Mouse (Mus musculus) c-Kit-positive CD71-positive TER-119-positive erythroid progenitor cells, embryonic 14.5 days (primary cell): ENCODE results near the gene Olfr1413.

Source experiments
- DNase-seq: peaks from one replicate; pipeline ENCODE4 v3.0.0-alpha.2; 2013; ENCODE audit warnings: low spot score

Gene Olfr1413

DNA sequence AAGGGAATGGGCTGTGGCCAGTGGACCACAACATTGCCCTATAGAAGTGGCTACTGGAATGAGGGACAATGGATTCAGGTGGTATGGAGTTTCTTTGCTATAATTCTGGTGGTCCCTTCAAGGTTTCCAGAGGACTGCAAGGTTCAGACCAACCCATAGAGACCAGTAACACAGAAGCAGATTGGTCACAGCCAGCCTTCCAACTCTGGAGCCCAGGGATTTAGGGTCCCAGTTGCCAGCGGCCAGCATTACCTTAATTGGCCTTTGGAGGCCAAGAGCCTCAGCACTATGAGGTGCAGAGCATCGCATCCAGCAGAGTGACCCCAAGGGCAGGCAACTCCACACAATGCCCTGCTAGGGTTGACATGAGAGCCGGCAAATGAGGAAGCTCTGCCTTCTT, at the start of gene Olfr1413:
Gene Olfr1413, plus strand, starts transcription at position 301 of the 400 bp plus-strand sequence.
- DNase-seq, result no peak

DNA sequence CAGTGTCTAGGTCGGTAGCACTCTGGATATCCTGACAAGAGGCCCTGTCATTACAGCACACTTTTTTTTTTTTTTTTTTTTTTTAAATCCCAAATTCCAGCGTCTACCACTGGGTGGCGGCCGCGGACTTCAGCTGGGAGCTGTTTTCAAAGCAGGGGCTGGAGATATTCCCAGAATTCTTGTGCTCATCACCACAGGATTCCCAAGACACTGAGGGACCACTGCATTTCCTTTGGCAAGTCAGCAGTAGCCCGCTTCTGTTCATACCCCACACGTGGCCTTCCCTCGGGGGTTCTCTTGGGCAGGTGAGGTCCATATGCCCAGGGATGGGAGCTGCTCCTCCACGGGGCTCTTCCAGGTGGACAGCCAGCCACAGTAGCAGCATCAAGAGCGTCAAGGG, 49.7 kb upstream of the Olfr1413 start:
- DNase-seq, result no peak

DNA sequence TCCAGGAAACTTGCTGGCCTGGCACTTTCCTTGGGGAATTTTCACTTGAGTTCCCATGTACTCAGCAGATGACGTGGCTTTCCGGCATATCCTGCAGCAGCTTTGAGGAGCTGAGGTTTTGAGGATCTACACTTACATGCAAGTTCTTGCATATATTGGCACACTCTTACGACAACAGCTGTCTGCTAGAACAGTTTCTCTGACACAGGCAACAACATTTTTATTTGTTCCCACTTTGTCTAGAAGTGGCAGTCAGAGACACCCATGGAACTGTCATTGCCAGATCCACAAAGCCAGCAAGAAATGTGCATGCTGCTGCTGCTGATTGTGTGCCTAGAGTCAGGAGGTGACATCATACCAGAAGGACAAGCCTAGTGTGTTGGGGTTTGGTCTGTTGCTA, 47.4 kb upstream of the Olfr1413 start:
- no peak for DNase-seq

DNA sequence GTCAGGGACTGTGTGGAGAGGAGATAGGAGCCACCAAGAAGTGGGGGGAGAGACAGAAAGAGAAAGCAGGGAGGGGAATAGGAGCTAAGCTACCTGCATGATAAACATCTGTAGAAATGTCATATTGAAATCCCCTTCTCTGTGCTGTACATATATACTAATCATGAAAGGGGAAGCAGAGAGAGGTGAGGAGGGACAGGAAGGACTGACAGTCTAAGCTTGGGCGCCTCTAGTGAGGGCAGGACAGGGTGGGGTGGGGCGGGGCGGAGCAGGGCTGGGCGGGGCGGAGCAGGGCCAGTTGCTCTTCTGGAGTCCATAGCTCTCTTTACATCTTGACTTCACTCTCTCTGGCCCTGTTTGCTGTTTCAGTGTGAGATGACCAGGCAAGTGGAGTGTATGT, 34.1 kb upstream of the Olfr1413 start:
- DNase-seq, result no peak

DNA sequence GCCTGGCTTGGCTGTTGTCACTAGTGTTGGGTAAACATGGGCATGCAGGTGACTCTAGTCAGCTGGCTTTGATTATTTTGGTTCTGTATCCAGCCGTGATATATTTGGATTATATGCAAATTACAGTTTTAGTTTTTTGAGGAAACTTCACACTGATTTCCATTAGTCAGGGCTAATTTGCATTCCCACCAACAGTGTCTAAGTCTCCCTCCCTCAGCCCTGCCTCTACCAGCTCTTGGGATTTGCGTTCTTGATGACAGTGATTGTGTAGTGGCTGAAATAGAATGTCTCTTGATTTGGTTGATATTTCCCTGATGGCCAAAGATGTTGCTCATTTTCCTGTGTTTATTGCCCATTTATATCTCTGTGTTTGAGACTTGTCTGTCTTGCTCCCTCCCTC, 32.1 kb upstream of the Olfr1413 start:
- no peak for DNase-seq

DNA sequence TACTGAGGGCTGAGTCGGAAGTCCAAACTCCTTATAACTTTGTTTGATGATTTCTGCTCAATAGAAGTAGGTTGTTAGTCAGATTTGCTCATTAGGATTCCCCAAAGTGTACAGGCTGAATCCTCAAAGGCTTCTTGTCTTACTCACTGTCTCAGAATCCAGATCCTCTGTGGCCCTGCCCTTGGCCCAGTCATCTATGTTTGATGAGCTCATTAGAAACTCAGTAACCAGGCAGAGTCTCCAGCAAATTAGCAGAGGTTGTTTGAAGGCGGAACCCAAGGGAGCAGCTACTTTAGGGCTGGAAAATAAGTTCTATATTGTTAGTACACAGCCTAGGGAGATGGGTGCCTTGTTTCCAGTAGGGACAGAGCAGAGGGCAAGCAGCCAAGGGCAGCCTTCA, 25.2 kb upstream of the Olfr1413 start:
- DNase-seq, result no peak

DNA sequence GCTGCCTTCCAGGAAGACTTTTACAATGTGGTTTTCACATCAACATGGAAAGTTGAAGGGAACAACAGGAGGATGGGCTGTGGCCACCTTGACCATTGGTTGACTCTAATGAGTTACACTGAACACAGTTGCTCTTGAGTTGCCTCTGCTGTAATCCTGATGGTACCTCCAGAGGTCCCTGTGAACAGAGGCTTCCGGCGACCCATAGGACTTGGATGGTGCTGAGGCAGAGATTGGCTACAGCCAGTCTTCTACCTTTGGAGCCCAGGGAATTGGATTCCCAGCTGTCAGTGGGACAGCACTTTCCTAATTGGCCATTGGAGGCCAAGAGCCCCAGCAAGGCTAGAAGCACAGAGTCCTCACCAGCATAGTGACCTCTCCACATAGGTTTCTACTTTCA, 14.4 kb downstream of the Olfr1413 start, which contains the start of gene Olfr1412:
Gene Olfr1412, plus strand, starts transcription at position 301 of the 400 bp plus-strand sequence.
- no peak for DNase-seq

DNA sequence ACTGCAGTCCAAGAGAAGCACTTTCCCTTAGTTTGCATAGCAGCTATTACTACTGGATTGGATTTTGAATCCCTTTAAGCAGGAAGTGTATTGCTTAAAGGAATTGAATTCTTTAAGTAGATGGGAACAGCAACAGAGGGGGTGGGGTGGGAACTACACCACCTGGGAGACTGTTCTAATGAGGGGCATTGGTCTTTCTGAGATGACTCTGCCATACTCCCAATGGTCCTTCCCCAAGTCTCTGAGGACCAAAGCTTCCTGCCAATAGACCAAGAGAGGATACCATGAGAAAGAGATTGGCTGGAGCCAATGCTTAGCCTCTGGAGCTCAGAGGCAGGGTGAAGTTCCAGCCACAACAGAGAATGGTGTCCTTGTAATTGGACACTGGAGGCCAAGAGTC, 23.0 kb downstream of the Olfr1413 start, which contains the start of gene Olfr1411:
Gene Olfr1411, plus strand, starts transcription at position 301 of the 400 bp plus-strand sequence.
- DNase-seq, result no peak

DNA sequence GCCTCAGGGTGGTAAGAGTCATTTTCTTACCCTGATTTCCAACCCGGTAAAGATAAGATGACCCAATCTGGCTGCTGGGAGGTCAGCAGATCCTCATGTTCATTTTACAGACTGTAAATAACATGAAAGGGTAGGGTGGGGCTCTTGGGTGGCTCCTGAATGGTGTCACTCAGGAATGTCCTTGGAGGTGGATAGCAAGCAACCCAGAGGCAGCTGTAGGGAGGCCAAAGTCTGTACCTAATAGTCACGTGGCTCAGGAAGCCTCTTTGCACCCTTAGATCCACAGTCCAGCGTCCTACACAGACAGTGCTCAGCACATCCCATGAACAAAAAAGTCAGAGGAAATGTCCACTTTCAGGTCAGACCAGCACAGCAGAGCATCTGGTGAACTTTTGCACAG, 24.9 kb downstream of the Olfr1413 start:
- DNase-seq, result no peak

DNA sequence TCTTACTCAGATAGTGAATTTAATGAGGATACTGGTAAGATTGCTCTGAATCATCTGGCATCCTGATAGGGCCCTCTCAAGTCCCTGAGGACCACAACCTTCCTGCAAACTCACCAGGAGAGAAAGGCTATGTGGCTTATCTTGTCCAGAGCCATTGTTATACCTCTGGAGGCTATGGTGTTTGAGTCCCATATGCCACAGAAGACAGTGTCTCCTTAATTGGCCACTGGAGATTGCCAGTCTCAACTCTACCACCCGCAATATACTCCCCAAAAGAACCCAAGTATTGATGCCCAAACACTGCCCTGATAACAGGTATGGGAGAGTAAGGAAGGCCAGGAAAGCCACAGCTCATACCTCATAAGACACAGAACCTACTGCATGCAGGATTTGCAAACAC, 34.4 kb downstream of the Olfr1413 start, which contains the start of gene Olfr1410:
Gene Olfr1410, plus strand, starts transcription at position 301 of the 400 bp plus-strand sequence.
- DNase-seq, result no peak

DNA sequence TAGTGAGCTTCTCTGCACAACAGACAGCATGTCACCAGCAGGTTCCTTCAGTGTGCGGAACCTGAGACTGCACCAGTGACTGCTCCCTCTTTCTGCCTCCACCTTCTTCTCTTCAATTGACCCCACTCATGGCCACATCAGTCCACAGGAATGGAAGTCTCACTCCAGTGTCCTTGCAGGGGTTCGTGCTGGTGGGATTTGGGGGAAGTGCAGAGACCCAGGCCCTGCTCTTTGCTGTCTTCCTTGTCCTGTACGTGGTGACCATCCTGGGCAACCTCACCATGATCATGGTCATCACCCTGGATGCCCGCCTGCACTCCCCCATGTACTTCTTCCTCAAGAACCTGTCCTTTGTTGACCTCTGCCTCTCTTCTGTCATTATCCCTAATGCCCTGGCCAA, 36.6 kb downstream of the Olfr1413 start:
- no peak for DNase-seq

DNA sequence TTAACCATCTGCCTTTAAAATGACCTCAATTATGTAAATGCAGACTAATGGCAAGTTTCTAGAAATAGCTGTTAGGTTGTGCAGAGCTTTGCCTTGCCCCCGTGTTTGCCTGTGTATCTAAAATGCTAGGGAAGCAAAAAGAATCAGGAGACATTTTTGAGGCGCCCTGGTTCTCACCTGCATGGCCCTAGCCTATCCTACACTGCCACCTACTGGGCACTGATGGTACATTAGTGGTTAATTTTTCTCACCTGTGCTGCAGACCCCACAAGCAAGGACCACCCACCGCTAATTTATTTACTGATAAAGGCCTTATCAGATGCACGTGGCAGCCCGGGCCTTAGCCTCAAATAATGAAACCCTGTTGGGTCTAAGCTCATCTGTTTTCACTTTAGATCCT, 39.9 kb downstream of the Olfr1413 start:
- DNase-seq, result peak; percentile 22

DNA sequence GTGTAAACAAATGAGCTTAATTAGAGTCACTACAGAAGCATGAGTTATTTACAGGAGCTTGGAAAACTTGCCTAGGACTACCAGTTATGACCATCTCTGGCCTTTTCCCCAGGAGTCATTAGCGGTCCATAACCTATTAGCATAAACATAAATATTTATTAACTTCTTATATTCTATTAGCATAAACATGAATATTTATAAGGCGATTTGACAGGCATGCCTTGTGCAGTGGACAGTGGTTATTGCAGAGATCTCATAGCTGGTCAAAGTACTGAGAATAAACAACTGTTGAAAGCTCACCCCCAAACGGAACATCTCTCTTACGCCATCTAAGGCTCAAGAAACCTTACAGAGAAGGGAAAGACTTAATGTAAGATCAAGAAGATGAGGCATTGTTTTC, 42.1 kb downstream of the Olfr1413 start:
- no peak for DNase-seq

DNA sequence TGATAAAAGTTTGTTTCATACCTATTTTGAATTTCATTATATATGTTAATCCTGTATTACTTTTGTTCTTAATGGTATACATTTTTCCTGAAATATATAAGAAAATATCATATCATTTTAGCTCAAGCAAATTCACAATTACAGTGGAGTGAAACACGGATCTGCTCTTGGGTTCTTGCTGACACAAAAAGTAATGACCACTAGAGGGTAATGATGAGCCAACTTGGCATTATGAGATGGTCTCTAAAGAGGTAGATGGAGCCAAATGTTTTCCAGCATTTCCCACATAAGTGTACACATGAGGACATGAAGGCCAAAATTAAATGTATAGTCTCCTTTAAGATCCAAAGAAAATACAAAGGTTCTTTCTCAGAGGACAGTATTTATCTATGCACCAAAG, 43.4 kb downstream of the Olfr1413 start:
- DNase-seq, result no peak

DNA sequence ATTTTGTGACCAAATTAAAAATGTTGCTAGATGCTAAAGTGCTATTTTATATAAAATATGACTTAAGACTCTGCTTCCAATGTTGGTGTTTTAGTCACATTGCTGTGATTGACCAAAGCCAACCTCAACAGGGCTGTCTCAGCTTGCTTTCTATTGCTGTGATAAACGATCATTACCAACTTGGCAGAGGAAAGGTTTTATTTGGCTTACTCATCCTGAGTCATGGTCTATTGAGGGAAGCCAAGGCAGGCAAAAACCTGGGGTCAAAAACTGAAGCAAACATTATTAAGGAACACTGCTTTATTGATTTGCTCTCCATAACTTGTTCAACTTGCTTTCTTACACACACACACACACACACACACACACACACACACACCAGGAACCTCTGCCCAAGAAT, 44.9 kb downstream of the Olfr1413 start:
- no peak for DNase-seq

DNA sequence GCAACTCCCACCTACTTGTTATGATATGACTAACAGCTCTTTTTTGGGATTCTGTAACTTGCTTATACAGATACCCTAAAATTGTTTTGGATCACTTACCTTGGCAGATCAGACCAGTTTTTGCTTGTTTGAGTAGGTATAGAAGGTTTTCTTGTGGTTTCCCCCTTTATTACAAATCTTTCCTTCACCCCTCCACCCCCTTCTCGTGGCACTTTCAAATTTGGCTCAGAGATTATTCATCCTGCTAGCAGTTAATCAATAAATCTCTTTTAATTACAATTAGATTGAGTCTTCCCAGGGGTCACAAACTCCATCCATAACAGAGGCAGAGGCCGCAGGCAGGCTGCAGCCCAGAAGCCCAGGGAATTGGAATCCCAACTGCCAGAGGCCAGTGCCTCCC, 46.4 kb downstream of the Olfr1413 start, which contains the start of gene Olfr12:
Gene Olfr12, plus strand, starts transcription at position 301 of the 400 bp plus-strand sequence.
- DNase-seq, result no peak

DNA sequence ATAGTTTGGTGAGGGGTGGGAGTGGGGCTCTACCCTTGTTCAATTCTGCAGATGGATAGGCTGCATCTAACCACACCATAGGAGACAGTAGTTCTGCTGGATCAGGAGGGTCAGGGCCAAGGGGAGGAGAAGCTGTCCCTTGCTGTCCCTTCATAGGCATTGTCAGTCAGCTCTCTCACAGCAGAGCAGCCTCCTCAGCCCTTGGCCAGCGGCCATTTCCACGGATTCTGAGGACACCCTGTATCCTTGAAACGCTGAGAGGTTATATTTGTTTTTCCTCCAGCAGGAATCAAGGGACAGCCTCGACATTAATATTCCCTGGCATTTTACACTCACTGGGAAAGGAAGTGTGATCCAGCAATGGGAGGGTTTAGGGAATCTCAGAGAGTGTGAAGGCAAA, 47.2 kb downstream of the Olfr1413 start:
- no peak for DNase-seq
